Mouse (Mus musculus) forebrain, embryonic 10.5 days (tissue): ENCODE results near the gene Hist1h2ao. TPM values are rescaled to one million over a fixed set of nuclear protein-coding genes. Genes with fewer than 3 reads are reported as not detected.
A peak's percentile ranks its signal among the peaks of the same experiment; 100 is the strongest.
"Not testable (repeated sequence)": the region's sequence is repeated elsewhere in the genome, so short reads cannot be mapped to it uniquely, and the experiment has no call there.

Experiments used
- DNase-seq: peaks from one replicate; pipeline ENCODE4 v3.0.0-alpha.2; 2017; ENCODE audit warnings: low spot score; ENCODE audit errors: extremely low spot score
- H3K27ac ChIP-seq: fragments of 300-500 bp; sonication (generic); 2 replicates; pipeline ENCODE4 v1.5.1; 2016; ENCODE audit warnings: mild to moderate bottlenecking
- H3K27me3 ChIP-seq: fragments of 300-500 bp; sonication (generic); 2 replicates; pipeline ENCODE4 v1.6.1; 2016; ENCODE audit warnings: mild to moderate bottlenecking; ENCODE audit not compliant: poor library complexity, severe bottlenecking
- H3K36me3 ChIP-seq: fragments of 300-500 bp; sonication (generic); replicated peaks from 2 replicates; pipeline ENCODE4 v1.6.1; 2016; ENCODE audit warnings: mild to moderate bottlenecking, moderate library complexity
- H3K4me1 ChIP-seq: fragments of 300-500 bp; sonication (generic); 2 replicates; pipeline ENCODE4 v1.6.1; 2016
- H3K4me3 ChIP-seq: fragments of 300-500 bp; sonication (generic); 2 replicates; pipeline ENCODE4 v1.5.1; 2016; ENCODE audit warnings: mild to moderate bottlenecking, moderate library complexity
- H3K9me3 ChIP-seq: fragments of 300-500 bp; sonication (generic); 2 replicates; pipeline ENCODE4 v1.6.1; 2016; ENCODE audit warnings: mild to moderate bottlenecking, moderate library complexity
- WGBS: fragments of 180-500 bp; shearing (Covaris S2); methylation state at CpG from one replicate; pipeline ENCODE4 v1.1.7; 2016; 5-methylcytosine and 5-hydroxymethylcytosine counted together
- polyA plus RNA-seq: library from polyadenylated mRNA; unstranded; fragments of >200 nt; fragmentation: Nextera tagmentation; extraction: Ambion mirVana; gene quantifications from 2 replicates; pipeline ENCODE4 v1.2.1, GENCODE M21; 2016

The Hist1h2ao gene
- 4.2 TPM in 1 of 2 replicates, not detected in the other for polyA plus RNA-seq

DNA sequence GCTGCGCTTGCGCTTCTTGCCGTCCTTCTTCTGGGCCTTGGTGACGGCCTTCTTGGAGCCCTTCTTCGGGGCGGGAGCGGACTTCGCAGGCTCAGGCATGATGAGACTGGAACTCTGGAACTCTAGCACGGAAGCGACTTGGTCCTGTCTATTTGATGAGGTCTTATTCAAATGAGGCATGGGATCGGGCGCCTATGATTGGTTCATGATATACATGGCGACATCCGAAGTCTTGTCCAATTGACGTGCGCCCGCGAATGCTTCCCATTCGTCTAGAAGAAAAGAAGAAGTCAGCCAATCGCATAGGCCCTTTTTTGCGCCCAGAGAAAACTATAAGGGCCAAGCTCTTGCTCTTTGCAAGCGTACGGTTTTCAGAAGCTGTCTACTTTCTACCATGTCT, at the start of gene Hist1h2ao, which contains the start of gene Hist1h2bq:
Hist1h2ao (plus strand) TSS at position 393 of the 400 bp plus-strand sequence.
Hist1h2bq (minus strand) TSS at position 125 of the 400 bp plus-strand sequence.
- H3K9me3 ChIP-seq, H3K4me1 ChIP-seq: not testable (repeated sequence)
- WGBS = no CpG with 5 or more reads among the region's 23 CpGs

DNA sequence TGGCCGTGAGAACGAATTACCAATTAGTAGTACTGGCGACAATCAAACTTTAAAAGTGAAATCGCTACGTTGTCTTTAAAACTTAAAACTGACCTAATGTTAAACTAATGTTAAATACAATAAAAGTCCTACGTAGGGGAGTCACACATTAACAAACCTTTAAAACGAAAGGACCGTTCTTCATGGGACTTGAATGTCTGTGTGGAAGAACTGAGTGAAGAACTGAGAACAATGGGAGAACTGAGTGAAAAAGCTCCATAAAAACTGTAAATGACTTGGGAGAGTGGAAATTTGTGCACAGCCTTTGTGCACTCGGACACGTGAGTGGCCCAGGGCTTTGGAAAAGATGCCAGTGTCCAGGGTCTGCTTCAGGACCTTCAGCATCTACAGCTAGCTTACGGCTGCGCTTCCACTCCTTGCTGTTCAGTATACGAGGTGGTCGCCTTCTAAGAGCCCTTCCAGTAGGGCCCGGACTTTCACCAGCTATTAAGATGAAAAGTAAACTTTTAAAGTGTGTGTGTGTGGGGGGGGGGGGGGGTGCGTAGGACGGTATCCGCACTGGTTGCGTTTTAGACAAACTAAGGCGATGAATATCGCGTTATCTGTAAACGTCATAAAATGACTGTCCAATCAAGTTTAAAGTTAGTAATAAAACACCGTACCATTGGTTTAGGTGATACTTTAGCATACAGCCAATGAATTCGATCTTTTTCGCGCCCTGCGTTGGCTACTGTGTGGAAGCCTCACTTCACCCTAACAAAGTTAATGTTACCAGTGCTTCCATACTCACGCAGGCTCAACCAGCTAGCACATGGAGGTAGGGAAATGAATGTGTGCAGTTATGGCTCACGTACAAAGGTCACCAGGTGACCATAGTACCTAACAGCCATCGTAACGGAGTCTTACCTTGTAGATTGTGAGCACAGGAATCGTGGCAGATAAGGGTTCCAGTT, 31.2 kb upstream of the Hist1h2ao start:
- Histone ChIP-seq H3K9me3 (no peaks in the 10 kb centered on the region), H3K27me3 (no peaks in the 10 kb centered on the region), H3K4me3 (peak overlapping the region; percentile 77), H3K27ac (peak overlapping the region; percentile 99), H3K36me3 (no peaks in the 10 kb centered on the region; the same call in 1 of the 2 replicates), H3K4me1 (peaks cover 47% of the 10 kb centered on the region)
- WGBS = 7% methylated on average over 33 of the region's 33 CpGs
- DNase-seq = peak; percentile 75

More for the DNA sequence above, at the start of gene Hist1h2ao, which contains the start of gene Hist1h2bq:
- H3K27me3 ChIP-seq, DNase-seq, H3K27ac ChIP-seq, H3K4me3 ChIP-seq, H3K36me3 ChIP-seq: not testable (repeated sequence)

DNA sequence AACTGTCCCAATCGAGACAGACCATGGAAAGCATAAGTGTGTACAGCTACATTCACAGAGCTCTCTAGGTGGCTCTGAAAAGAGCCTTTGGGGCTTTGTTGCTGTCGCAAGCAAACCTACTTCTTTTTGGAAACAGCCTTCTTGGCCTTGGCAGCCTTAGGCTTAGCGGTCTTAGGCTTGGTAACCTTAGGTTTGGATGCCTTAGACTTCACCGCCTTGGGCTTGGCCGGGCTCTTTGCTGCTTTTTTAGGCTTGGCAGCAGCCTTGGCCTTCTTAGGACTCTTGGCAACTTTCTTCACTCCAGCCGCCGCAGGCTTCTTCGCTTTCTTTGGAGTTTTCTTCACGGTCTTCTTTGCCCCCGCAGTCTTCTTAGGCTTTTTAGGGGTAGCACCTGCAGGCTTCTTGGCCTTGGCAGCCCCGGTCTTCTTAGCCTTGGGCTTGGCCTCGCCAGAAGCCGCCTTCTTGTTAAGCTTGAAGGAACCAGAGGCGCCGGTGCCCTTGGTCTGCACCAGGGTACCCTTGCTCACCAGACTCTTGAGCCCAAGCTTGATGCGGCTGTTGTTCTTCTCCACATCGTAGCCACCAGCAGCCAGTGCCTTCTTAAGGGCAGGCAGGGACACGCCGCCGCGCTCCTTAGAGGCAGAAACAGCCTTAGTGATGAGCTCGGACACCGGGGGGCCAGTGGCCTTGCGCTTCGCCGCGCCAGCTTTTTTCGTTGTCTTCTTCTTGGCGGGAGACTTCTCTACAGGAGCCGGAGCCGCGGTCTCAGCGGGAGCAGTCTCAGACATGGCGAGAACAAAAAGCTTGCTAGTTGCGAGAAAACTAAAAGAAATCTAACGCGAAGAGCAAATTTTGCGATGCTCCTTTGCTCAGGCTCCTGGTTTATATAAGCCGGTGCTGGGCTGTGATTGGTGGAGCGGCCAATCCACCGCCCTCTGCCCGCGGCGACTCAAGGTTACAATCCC, 30.2 kb upstream of the Hist1h2ao start, which contains the start of gene Hist1h1b:
Hist1h1b (minus strand) TSS at position 859 of the 965 bp plus-strand sequence.
- no peaks in the 10 kb centered on the region for H3K36me3 ChIP-seq
- under 1% methylated on average over 44 of the region's 44 CpGs for WGBS
- H3K27ac ChIP-seq = peak within 1 kb of the TSS; percentile 99
- peak; percentile 83 for DNase-seq
- peak within 1 kb of the TSS; percentile 77 for H3K4me3 ChIP-seq
- H3K9me3 ChIP-seq = no peaks in the 10 kb centered on the region
- no peaks in the 10 kb centered on the region for H3K27me3 ChIP-seq
- peaks cover 55% of the 10 kb centered on the region for H3K4me1 ChIP-seq

DNA sequence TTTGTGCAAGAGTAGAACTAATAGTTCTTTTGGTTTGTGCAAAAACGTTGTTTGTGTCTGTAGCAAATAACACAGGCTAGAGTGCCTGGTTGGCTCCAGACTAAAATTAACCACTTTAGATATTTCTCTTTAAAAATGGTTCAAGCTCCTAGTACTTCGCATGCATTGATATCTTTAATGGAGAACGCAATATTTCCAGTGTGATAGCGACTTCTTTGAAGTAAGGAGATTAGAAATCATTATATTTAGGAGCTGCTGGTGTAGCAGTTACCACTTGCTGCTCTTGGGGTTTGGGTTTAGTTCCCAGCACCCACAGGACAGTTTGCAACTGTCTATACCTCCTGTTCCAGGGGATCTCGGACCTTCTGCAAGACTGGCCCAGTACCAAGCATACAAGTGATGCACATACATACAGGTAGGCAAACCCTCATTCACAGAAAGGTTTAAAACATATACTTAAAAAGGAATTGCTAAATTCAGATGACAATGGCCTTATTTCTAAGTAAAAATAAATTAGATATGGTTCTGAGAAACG, 29.2 kb upstream of the Hist1h2ao start:
- DNase-seq = peak; percentile 19
- H3K27ac ChIP-seq = peak overlapping the region; percentile 99
- no peaks in the 10 kb centered on the region for H3K9me3 ChIP-seq
- H3K36me3 ChIP-seq = no peaks in the 10 kb centered on the region
- peak overlapping the region; percentile 77 for H3K4me3 ChIP-seq
- WGBS = 50% methylated on average over 6 of the region's 6 CpGs
- no peaks in the 10 kb centered on the region for H3K27me3 ChIP-seq
- H3K4me1 ChIP-seq = peaks cover 65% of the 10 kb centered on the region

DNA sequence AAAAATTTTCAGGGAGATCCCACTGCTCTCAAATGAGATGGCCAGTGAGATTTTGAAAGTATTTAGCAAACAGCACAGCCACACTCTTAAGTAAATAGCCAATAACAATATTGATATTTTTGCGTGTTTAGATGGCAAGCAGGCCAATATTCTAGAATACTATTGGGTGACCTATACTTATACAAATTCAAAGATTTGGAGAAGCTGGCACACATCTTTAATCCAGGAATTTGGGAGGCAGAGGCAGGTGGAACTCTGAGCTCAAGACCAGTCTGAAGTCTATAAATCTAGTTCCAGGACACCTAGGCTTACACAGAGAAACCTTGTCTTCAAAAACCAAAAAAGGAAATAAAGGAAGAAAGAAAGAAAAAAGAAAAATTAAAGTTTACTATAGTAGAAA, 28.6 kb upstream of the Hist1h2ao start:
- 87% methylated on average over 1 of the region's 1 CpGs for WGBS
- Histone ChIP-seq H3K27me3 (no peaks in the 10 kb centered on the region), H3K27ac (peak overlapping the region; percentile 99), H3K4me3 (peak overlapping the region; percentile 56; the same call in 1 of the 2 replicates), H3K9me3 (no peaks in the 10 kb centered on the region), H3K4me1 (peaks cover 69% of the 10 kb centered on the region), H3K36me3 (no peaks in the 10 kb centered on the region)
- DNase-seq = no peak

DNA sequence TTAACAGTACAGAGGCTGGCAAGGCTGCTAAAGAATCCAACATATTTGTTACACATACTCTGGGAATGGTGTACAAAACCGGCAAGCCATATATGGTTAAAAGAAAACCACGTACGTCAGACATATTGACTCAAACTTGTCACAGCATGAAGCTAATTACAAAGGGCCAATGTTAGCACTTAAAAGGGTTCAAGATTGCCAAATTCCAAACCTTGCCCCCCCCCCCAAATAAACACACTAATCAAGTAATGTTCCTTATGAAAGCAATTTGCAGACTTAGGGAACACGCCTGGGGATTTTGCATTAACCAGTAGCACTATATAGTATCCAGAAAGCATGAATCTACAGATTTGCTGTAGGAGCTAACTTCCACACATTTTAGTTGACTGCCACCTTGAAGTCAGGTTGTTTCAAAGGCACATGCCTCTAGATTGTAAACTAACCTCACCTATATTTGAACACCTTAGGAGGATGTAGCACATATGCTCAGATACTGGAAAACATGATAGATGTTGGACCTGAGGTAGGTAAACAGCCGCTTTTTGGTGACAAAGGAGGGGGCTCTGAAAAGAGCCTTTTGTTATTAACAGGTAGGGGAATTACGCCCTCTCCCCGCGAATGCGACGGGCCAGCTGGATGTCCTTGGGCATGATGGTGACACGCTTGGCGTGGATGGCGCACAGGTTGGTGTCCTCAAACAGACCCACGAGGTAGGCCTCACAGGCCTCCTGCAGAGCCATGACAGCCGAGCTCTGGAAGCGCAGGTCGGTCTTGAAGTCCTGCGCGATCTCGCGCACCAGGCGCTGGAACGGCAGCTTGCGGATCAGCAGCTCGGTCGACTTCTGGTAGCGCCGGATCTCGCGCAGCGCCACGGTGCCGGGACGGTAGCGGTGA, 27.7 kb upstream of the Hist1h2ao start:
- peaks cover 61% of the 10 kb centered on the region for H3K4me1 ChIP-seq
- not testable (repeated sequence) for H3K36me3 ChIP-seq

DNA sequence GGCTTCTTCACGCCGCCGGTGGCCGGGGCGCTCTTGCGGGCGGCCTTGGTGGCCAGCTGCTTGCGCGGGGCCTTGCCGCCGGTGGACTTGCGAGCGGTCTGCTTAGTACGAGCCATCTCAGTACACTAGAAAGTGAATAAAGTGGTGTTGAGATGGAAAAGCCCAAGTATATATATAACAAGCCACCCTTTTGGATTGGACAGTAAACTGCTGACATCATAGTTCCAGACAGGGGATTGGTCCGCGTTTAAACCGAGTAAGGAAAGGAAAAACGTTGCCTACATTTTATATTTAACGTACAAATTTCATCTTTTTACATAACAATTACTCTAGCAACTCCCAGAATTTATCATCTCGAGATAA, 27.0 kb upstream of the Hist1h2ao start, which contains the start of gene Hist1h3i:
Hist1h3i (minus strand) TSS at position 116 of the 363 bp plus-strand sequence.
- Histone ChIP-seq H3K4me1 (peaks cover 61% of the 10 kb centered on the region), H3K9me3 (no peaks in the 10 kb centered on the region), H3K27ac (peak within 1 kb of the TSS; percentile 99), H3K36me3 (no peaks in the 10 kb centered on the region), H3K27me3 (no peaks in the 10 kb centered on the region), H3K4me3 (peak within 1 kb of the TSS; percentile 56)
- peak; percentile 56 for DNase-seq
- WGBS = under 1% methylated on average over 16 of the region's 20 CpGs

More for the DNA sequence above, 27.7 kb upstream of the Hist1h2ao start:
- H3K9me3 ChIP-seq, H3K27me3 ChIP-seq: not testable (repeated sequence)
- Histone ChIP-seq H3K27ac (peak overlapping the region; percentile 99), H3K4me3 (peak overlapping the region; percentile 56)
- 1% methylated on average over 19 of the region's 35 CpGs for WGBS
- DNase-seq = peak; percentile 48

DNA sequence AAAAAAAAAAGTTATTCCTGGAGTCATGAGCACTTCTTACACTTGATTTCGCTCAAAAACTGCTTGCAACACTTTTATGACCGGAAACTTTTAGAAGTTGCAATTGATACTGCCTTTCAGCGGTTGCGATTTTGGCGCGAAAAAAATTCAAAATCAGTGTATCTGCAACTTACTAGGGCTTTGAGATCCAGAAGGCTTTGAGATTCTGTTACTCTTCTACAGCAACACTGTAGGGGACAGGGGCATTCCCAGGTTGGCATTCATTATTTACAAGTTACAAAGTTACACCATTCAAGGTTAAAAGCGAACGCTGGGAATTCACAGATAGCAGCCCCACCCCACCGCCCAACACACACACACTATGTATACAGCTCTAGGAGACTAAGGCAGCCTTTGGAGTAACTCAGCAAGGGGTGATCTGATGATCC, 26.5 kb upstream of the Hist1h2ao start:
- peak; percentile 63 for DNase-seq
- Histone ChIP-seq H3K9me3 (no peaks in the 10 kb centered on the region), H3K36me3 (no peaks in the 10 kb centered on the region), H3K27ac (peak overlapping the region; percentile 99), H3K4me1 (peaks cover 61% of the 10 kb centered on the region), H3K4me3 (peak overlapping the region; percentile 56), H3K27me3 (no peaks in the 10 kb centered on the region)
- 2% methylated on average over 9 of the region's 9 CpGs for WGBS

DNA sequence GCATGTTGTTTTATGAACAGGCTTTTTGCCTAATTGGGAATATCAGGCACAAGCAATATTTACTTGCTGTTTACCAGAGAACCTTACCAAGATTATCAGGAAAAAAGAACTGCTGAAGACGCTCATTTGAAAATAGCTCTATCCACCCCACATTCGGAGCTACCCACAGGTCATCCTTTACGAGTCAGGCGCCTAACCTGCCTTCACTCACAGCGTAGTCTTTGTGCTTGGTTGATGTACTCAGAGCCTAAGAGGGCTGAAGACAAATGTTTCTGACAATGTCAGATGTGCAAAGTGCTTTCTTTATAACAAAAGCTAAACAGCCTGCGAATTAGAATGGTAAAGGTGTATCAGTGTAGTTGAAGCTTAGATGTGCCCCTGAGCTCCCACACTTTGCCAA, 26.0 kb upstream of the Hist1h2ao start:
- Histone ChIP-seq H3K4me3 (peak overlapping the region; percentile 56), H3K9me3 (no peaks in the 10 kb centered on the region), H3K27me3 (no peaks in the 10 kb centered on the region), H3K36me3 (no peaks in the 10 kb centered on the region), H3K4me1 (peaks cover 65% of the 10 kb centered on the region), H3K27ac (peak overlapping the region; percentile 99)
- peak; percentile 17 for DNase-seq
- WGBS = 27% methylated on average over 6 of the region's 6 CpGs

DNA sequence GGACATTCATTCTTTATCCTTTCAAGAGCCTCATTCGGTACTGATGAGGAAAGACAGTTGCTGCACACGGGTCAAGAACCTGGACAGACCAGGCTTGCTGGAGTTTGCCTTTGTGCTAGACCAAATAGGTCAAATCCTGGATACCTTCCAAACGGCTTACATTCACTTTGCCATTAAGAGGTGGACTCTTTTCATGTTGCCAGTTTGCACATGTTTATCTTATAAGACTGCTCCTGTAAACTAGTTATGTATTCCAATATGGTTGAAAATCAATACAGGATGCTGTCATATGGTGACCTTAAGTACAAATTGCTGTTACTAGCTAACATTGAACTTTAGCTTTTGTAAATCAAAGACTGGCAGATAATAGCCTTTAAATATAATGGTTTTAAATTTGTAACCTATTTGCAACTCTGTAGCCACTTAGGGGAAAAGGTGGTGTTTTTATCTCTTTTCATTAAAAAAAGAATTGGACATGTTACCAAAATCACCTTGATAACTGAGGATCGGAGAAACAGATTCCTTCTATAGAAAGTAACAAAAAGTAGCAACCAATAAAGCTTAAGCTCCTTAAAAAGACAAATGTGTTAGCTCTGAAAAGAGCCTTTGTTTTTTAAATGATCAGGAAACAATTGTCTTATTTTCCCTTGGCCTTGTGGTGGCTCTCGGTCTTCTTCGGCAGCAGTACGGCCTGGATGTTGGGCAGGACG, 23.9 kb upstream of the Hist1h2ao start:
- WGBS = 6% methylated on average over 8 of the region's 8 CpGs
- Histone ChIP-seq H3K27me3 (no peaks in the 10 kb centered on the region), H3K36me3 (no peaks in the 10 kb centered on the region), H3K4me3 (peak overlapping the region; percentile 53), H3K9me3 (no peaks in the 10 kb centered on the region), H3K4me1 (peaks cover 68% of the 10 kb centered on the region), H3K27ac (peak overlapping the region; percentile 99)
- peak; percentile 35 for DNase-seq
